Mouse (Mus musculus) kidney, adult 2 months (tissue): ENCODE data around the gene Hmgb3.

ENCODE experiments used
- CTCF ChIP-seq: fragments of 200-500 bp; conservative IDR thresholded peaks from 2 replicates; pipeline ENCODE4 v1.5.1; 2011; ENCODE audit warnings: low read depth, mild to moderate bottlenecking, control low read depth, low read length, moderate library complexity, mixed read lengths; ENCODE audit not compliant: insufficient read depth, insufficient read length
- POLR2A ChIP-seq: fragments of 200-500 bp; IDR thresholded peaks from one replicate; pipeline ENCODE4 v1.6.1; 2011; ENCODE audit warnings: low read depth, low read length, control low read depth

GRCm38 (mm10) chrX:71555415-71556114, at the start of gene Hmgb3:
- no peak for TF ChIP-seq CTCF
- TF ChIP-seq POLR2A: peak; percentile 38
